Mouse (Mus musculus): ENCODE results near the gene Adamts13. TPM values are rescaled to one million over a fixed set of nuclear protein-coding genes. Genes with fewer than 3 reads are reported as not detected.

Gene Adamts13
- polyA plus RNA-seq, 1 experiment from 2014 or later: not detected

DNA sequence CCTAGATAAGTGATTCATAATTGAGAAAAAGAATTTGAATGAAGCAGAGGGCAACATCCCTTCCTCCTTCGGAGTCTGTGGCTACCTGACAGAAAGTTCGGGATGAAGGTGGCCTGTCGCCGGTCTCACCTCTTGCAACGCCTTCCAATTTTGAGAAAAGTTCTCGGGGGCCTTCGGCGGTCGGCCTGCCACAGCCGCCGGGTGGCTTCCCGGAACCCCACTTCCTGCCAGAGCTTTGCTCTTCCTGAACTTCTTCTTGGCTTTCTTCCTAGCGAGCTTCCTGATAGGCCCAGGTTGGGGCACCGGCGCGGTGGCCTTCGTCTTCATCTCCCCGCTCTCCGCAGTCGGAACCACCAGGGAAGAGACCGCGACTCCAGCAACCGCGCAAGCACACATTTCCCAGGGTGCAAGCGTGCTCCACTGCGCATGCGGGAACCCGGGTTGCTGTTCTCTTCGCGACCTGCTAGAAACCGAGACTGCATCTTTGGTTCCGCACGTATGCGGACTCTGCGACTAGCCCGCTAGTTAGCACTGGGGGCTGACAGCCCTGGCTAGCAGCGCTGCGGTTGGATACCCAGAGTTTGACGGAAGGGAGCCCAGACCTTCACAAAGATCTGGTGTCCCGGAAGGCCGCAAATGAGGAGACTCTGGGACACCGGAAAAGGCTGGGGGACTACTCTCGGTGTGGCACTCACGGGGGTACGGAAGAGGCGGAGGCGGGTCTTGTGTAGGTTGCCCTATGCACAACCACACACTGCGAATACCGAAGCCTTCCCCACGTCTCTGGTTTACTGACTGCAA lies 9.1 kb upstream of the Adamts13 start, which contains the start of gene Rexo4:
Rexo4 (minus strand) TSS at position 464 of the 801 bp plus-strand sequence.
- Histone ChIP-seq H3K27me3 (ENCODE audit: control insufficient read depth, insufficient read depth, low read length) (no peaks in the 10 kb centered on the region), H3K27ac (ENCODE audit: low read depth, low read length) (peak within 1 kb of the TSS; percentile 93), H3K4me3 (ENCODE audit: low read depth, low read length) (peak within 1 kb of the TSS; percentile 57), H3K9me3 (ENCODE audit: control insufficient read depth, low read length) (no peaks in the 10 kb centered on the region), H3K36me3 (ENCODE audit: control insufficient read depth, insufficient read depth, low read length) (peaks cover 4% of the 10 kb centered on the region; the same call in 1 of the 2 replicates), H3K4me2 (peak within 1 kb of the TSS; percentile 71), H3K4me1 (ENCODE audit: control insufficient read depth, insufficient read depth, low read length) (peaks cover 6% of the 10 kb centered on the region), H3K9ac (ENCODE audit: low read length) (peak within 1 kb of the TSS; percentile 68)
- DNase-seq (ENCODE audit: low spot score, missing footprints) (peak; percentile 99), ATAC-seq (ENCODE audit: low FRiP score) (peak; percentile 94)
- WGBS: under 1% methylated on average over 50 of the region's 50 CpGs

DNA sequence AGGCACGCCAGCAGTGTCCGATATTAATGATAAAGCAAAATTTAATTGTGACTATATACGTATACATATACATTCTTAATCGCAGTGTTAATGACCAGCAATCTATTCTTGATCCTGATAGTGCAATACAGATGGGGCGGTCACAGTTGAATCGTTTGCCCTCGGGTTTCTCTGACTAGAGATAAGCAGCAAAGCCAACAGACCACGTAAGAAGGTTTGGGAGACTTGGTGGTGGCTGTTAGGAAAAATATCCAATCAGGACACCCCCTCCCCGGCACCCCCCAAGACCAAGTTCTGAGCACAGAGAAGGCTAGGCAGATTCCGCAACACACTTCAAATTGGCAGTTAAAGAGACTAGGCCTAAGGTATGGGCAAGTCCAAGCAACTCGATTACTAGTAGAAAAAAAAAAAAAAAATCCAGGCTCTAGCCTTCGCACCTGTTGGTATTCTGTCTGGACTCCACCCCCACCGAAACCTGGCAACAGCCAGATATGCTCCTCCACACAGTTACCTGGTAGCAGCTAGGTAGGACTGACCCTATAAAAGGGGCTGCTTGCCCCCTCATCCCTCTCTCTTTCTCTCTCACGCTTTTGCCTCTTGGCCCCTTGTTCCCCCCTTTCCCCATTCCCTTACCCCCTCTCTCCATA lies 8.4 kb upstream of the Adamts13 start:
- peak overlapping the region; percentile 57 for H3K4me3 ChIP-seq (ENCODE audit: low read depth, low read length)
- peak overlapping the region; percentile 93 for H3K27ac ChIP-seq (ENCODE audit: low read depth, low read length)
- H3K4me2 ChIP-seq: peak overlapping the region; percentile 71
- peaks cover 4% of the 10 kb centered on the region; the same call in 1 of the 2 replicates for H3K36me3 ChIP-seq (ENCODE audit: control insufficient read depth, insufficient read depth, low read length)
- H3K9ac ChIP-seq (ENCODE audit: low read length): peak overlapping the region; percentile 68
- 14% methylated on average over 14 of the region's 14 CpGs for WGBS
- no peak for DNase-seq (ENCODE audit: low spot score, missing footprints)
- H3K9me3 ChIP-seq (ENCODE audit: control insufficient read depth, low read length): no peaks in the 10 kb centered on the region
- no peaks in the 10 kb centered on the region for H3K27me3 ChIP-seq (ENCODE audit: control insufficient read depth, insufficient read depth, low read length)
- H3K4me1 ChIP-seq (ENCODE audit: control insufficient read depth, insufficient read depth, low read length): peaks cover 6% of the 10 kb centered on the region
- ATAC-seq (ENCODE audit: low FRiP score): peak; percentile 23; the same call in 1 of the 2 replicates

GRCm38 (mm10) chr2:26967262-26967661 lies 6.0 kb upstream of the Adamts13 start:
- DNase-seq (ENCODE audit: low spot score, missing footprints): no peak
- no peak overlapping the region for H3K9ac ChIP-seq (ENCODE audit: low read length)
- no peak overlapping the region for H3K4me2 ChIP-seq
- no peaks in the 10 kb centered on the region for H3K27me3 ChIP-seq (ENCODE audit: control insufficient read depth, insufficient read depth, low read length)
- no peak overlapping the region for H3K4me3 ChIP-seq (ENCODE audit: low read depth, low read length)
- WGBS: 77% methylated on average over 2 of the region's 2 CpGs
- H3K27ac ChIP-seq (ENCODE audit: low read depth, low read length): no peak overlapping the region
- peaks cover 6% of the 10 kb centered on the region for H3K4me1 ChIP-seq (ENCODE audit: control insufficient read depth, insufficient read depth, low read length)
- 0 out of 2 replicates have a peak, but pooled peaks cover under 1% of the 10 kb centered on the region for H3K36me3 ChIP-seq (ENCODE audit: control insufficient read depth, insufficient read depth, low read length)
- no peaks in the 10 kb centered on the region for H3K9me3 ChIP-seq (ENCODE audit: control insufficient read depth, low read length)
- ATAC-seq (ENCODE audit: low FRiP score): no peak

DNA sequence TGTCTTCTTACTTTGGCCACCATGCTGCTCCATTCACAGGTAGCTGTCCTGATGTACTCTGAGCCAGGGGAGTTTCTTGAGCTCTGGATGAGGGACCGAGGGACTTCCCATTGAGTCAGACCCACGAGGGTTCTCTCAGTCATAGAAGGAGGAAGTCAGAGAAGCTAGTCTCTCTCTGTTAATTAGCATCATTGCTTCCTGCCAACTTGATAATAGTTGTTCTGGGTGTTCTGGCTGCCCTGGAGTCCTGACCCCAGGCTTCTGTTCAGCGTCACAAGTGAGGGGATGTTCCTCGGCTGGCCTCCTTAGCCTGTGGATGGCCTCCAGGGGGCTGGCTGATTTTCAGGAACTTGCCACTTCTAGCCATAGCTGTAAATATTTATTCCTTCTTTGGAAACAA lies 744 bp downstream of the Adamts13 start:
- WGBS: 68% methylated on average over 4 of the region's 4 CpGs
- no peaks in the 10 kb centered on the region for H3K9me3 ChIP-seq (ENCODE audit: control insufficient read depth, low read length)
- DNase-seq (ENCODE audit: low spot score, missing footprints): no peak
- no peaks in the 10 kb centered on the region for H3K36me3 ChIP-seq (ENCODE audit: control insufficient read depth, insufficient read depth, low read length)
- H3K4me1 ChIP-seq (ENCODE audit: control insufficient read depth, insufficient read depth, low read length): no peaks in the 10 kb centered on the region
- H3K4me3 ChIP-seq (ENCODE audit: low read depth, low read length): no peak overlapping the region
- no peak overlapping the region for H3K9ac ChIP-seq (ENCODE audit: low read length)
- H3K27me3 ChIP-seq (ENCODE audit: control insufficient read depth, insufficient read depth, low read length): no peaks in the 10 kb centered on the region
- no peak for ATAC-seq (ENCODE audit: low FRiP score)
- no peak overlapping the region for H3K27ac ChIP-seq (ENCODE audit: low read depth, low read length)
- H3K4me2 ChIP-seq: no peak overlapping the region

DNA sequence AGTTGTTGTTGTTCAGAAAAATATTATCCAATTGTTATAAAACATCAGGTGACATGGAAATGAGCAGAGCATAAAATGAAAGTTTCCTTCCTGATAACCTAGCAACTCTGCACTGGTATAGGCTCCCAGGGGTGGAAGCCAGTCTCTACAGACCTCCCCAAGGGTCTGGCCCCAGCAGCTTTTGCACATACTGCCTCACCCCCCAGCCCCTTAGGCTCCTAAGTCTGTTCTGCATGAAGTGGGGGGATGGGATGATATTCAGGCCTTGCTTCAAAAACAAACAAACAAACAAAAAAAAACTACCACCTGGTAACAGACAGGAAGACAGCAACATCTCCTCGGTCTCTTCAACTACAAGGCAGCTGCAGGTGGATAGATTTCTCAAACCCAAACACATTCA lies 7.1 kb downstream of the Adamts13 start:
- DNase-seq (ENCODE audit: low spot score, missing footprints) (no peak), ATAC-seq (ENCODE audit: low FRiP score) (no peak)
- Histone ChIP-seq H3K27me3 (ENCODE audit: control insufficient read depth, insufficient read depth, low read length) (no peaks in the 10 kb centered on the region), H3K9ac (ENCODE audit: low read length) (no peak overlapping the region), H3K4me3 (ENCODE audit: low read depth, low read length) (no peak overlapping the region), H3K4me1 (ENCODE audit: control insufficient read depth, insufficient read depth, low read length) (no peaks in the 10 kb centered on the region), H3K9me3 (ENCODE audit: control insufficient read depth, low read length) (no peaks in the 10 kb centered on the region), H3K4me2 (no peak overlapping the region), H3K27ac (ENCODE audit: low read depth, low read length) (no peak overlapping the region), H3K36me3 (ENCODE audit: control insufficient read depth, insufficient read depth, low read length) (no peaks in the 10 kb centered on the region)
- WGBS: 78% methylated on average over 1 of the region's 1 CpGs

DNA sequence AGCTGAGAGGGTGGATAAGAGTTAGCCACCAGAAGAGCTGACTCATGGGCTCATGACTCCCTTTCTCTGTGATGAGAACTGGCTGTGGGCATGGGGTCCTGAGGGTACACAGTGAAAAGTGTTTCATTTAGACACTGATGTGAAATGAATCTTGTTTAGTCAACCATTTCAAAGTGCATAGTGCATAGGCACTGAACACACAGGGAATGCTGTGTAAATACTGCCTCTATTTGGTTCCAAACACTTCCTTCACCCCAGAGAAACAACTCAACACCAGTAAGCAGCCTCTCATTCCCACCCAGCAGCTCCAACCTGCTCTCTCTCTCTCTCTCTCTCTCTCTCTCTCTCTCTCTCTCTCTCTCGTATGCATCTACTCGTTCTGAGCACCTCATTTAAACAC lies 11.0 kb downstream of the Adamts13 start:
- Histone ChIP-seq H3K4me2 (no peak overlapping the region), H3K27ac (ENCODE audit: low read depth, low read length) (no peak overlapping the region), H3K27me3 (ENCODE audit: control insufficient read depth, insufficient read depth, low read length) (no peaks in the 10 kb centered on the region), H3K4me1 (ENCODE audit: control insufficient read depth, insufficient read depth, low read length) (no peaks in the 10 kb centered on the region), H3K4me3 (ENCODE audit: low read depth, low read length) (no peak overlapping the region), H3K9me3 (ENCODE audit: control insufficient read depth, low read length) (no peaks in the 10 kb centered on the region), H3K9ac (ENCODE audit: low read length) (no peak overlapping the region), H3K36me3 (ENCODE audit: control insufficient read depth, insufficient read depth, low read length) (no peaks in the 10 kb centered on the region)
- ATAC-seq (ENCODE audit: low FRiP score) (no peak), DNase-seq (ENCODE audit: low spot score, missing footprints) (no peak)
- WGBS: 63% methylated on average over 2 of the region's 2 CpGs

- ATAC-seq (ENCODE audit: low FRiP score) (no peak), DNase-seq (ENCODE audit: low spot score, missing footprints) (no peak)
- WGBS: 81% methylated on average over 5 of the region's 5 CpGs
- Histone ChIP-seq H3K36me3 (ENCODE audit: control insufficient read depth, insufficient read depth, low read length) (no peaks in the 10 kb centered on the region), H3K4me2 (no peak overlapping the region), H3K4me1 (ENCODE audit: control insufficient read depth, insufficient read depth, low read length) (no peaks in the 10 kb centered on the region), H3K9ac (ENCODE audit: low read length) (no peak overlapping the region), H3K9me3 (ENCODE audit: control insufficient read depth, low read length) (no peaks in the 10 kb centered on the region), H3K27ac (ENCODE audit: low read depth, low read length) (no peak overlapping the region), H3K4me3 (ENCODE audit: low read depth, low read length) (no peak overlapping the region), H3K27me3 (ENCODE audit: control insufficient read depth, insufficient read depth, low read length) (no peaks in the 10 kb centered on the region)
Observed at GRCm38 (mm10) chr2:26984640-26985039, 11.4 kb downstream of the Adamts13 start.

- no peaks in the 10 kb centered on the region for H3K36me3 ChIP-seq (ENCODE audit: control insufficient read depth, insufficient read depth, low read length)
- WGBS: 72% methylated on average over 3 of the region's 3 CpGs
- no peak overlapping the region for H3K9ac ChIP-seq (ENCODE audit: low read length)
- ATAC-seq (ENCODE audit: low FRiP score) (no peak), DNase-seq (ENCODE audit: low spot score, missing footprints) (no peak)
- H3K4me2 ChIP-seq: no peak overlapping the region
- no peaks in the 10 kb centered on the region for H3K9me3 ChIP-seq (ENCODE audit: control insufficient read depth, low read length)
- no peak overlapping the region for H3K4me3 ChIP-seq (ENCODE audit: low read depth, low read length)
- H3K4me1 ChIP-seq (ENCODE audit: control insufficient read depth, insufficient read depth, low read length): no peaks in the 10 kb centered on the region
- H3K27me3 ChIP-seq (ENCODE audit: control insufficient read depth, insufficient read depth, low read length): no peaks in the 10 kb centered on the region
- H3K27ac ChIP-seq (ENCODE audit: low read depth, low read length): no peak overlapping the region
Observed at GRCm38 (mm10) chr2:26993936-26994335, 20.7 kb downstream of the Adamts13 start.

- 79% methylated on average over 1 of the region's 1 CpGs for WGBS
- ATAC-seq (ENCODE audit: low FRiP score): no peak
- no peak overlapping the region for H3K9ac ChIP-seq (ENCODE audit: low read length)
- H3K4me3 ChIP-seq (ENCODE audit: low read depth, low read length): no peak overlapping the region
- H3K4me2 ChIP-seq: no peak overlapping the region
- H3K9me3 ChIP-seq (ENCODE audit: control insufficient read depth, low read length): no peaks in the 10 kb centered on the region
- no peaks in the 10 kb centered on the region for H3K36me3 ChIP-seq (ENCODE audit: control insufficient read depth, insufficient read depth, low read length)
- no peaks in the 10 kb centered on the region for H3K27me3 ChIP-seq (ENCODE audit: control insufficient read depth, insufficient read depth, low read length)
- no peak overlapping the region for H3K27ac ChIP-seq (ENCODE audit: low read depth, low read length)
- H3K4me1 ChIP-seq (ENCODE audit: control insufficient read depth, insufficient read depth, low read length): no peaks in the 10 kb centered on the region
- no peak for DNase-seq (ENCODE audit: low spot score, missing footprints)
Observed at GRCm38 (mm10) chr2:26997498-26997897, 24.3 kb downstream of the Adamts13 start.

Measured in midbrain, embryonic 11.5 days (tissue).